Mouse (Mus musculus): Measurements from ENCODE around the gene Gm20914.
"Not testable (repeated sequence)": the region's sequence is repeated elsewhere in the genome, so short reads cannot be mapped to it uniquely, and the experiment has no call there.

Gene Gm20914

DNA sequence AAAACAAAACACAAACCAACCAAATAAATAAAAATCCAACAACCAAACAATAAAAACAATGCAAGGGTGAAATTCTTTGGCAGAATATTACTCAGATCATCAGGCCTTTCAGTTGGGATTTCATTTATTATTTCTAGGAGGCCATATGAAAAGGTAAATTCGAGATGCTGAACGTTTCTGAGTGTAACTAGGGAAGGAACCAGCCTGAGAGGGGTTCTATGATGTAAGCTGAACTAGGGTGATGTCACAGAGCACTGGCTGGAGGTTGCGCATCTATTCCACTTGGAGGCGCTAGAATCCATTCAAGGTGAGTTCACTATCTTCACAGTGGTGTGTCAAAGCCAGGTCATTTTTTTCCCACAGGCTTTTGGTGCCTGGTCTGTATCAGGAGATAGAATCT is at the start of gene Gm20914:
Gm20914 (plus strand) TSS at position 301 of the 400 bp plus-strand sequence.
- not testable (repeated sequence) for DNase-seq
